Mouse (Mus musculus) gastrocnemius, postnatal 10 days (tissue): ENCODE data around the gene Cct2. TPM values are rescaled to one million over a fixed set of nuclear protein-coding genes. Genes with fewer than 3 reads are reported as not detected.

Experiments
- DNase-seq: peaks from one replicate; pipeline ENCODE4 v3.0.0; 2021; ENCODE audit warnings: mixed read lengths
- long read RNA-seq, 2 experiments: library from polyadenylated mRNA; stranded (forward); transcript quantifications; one replicate each; pipeline ENCODE4 v2.0.0; 2021
- total RNA-seq, 2 experiments: library from RNA; stranded (reverse); gene quantifications; 2 replicates each; pipeline ENCODE4 v1.2.3; 2021

Cct2 gene
- 100 to 1,000 TPM; 172 to 175 TPM for total RNA-seq
- long read RNA-seq, experiment 1, transcript Cct2-201 (16 exons, 1,959 nt) = major isoform, 147 of 175 reads
- long read RNA-seq, experiment 1, partial matches to known transcripts = 13 of 175 reads
- long read RNA-seq, experiment 1, other reads (novel, unspliced or antisense) = 15 of 175 reads
- long read RNA-seq, experiment 2, transcript Cct2-201 (16 exons, 1,959 nt) = major isoform, 128 of 141 reads
- long read RNA-seq, experiment 2, partial matches to known transcripts = 6 of 141 reads
- long read RNA-seq, experiment 2, other reads (novel, unspliced or antisense) = 7 of 141 reads

DNA sequence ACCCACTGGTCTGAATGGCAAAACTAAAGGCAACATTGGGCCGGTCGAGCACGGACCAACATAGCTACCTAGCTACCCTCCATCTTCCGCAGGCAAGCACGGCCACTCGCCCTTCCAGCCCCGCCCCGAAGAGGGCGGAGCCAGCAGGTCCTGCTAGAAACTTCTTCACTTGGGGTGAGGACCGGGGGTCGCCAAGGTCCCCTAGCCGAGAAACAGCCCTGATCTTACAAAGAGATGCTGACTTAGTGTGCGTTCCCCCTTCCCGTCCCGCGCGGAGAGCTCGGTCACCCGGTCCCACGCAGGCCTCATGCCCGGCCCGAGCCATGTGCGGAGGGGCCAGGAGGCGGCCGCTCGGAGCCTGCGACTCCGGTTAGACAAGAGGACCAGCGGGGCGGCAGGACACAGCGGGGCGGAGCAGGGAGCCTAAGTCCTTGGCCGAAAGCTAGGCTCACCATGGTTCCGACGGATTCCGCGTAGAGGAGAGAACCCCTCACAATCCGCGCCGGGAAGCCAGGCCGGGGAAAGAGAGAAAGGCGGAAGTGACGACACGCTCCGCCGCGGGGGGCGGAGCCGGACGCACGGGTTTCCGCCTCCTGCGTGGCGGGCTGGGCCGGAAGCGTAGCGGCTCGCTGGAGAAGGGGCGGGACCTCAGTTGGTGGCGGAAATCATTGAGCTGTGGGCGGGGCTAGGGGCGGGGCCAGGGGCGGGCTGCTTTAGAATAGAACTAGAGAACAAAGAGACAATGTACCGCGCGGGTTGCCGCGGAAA is at the start of gene Cct2:
Gene Cct2 (minus strand): TSS at position 561 of the 768 bp plus-strand sequence.
- DNase-seq = peak; percentile 92

DNA sequence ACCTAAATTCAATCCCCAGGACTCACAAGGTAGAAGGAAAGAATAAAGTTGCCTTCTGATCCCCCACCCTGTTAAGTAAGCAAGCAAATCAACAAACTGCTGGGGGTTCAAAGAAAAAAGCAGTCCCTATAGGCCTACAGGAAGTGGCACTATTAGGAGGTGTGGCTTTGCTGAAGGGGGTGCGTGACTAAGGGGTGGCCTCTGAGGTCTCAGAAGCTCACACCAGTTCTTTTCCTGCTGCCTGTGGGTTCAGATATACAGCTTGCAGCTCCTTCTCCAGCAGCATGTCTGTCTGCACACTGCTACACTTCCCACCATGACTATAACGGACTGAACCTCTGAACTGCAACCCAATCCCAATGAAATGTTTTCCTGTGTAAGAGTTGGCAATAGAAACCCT is 48.9 kb upstream of the Cct2 start:
- no peak for DNase-seq

DNA sequence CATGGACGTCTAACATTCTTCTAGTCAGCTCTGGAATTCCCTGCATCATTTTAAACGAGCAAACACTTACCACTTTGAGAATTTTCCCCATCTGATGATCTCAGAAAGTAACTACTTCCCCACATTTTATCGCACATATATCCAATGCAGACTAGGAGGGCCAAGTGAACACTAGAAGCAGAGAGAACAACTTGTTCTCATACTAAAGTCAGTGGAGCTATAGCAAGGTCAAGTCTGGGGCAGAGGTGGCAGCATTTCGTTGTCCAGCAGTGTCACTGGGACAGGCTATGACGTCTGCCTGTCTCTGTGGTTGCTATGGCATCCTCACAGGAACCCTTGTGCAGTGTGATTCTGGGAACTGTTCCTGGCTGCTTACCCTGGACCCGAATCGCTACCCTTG is 47.8 kb upstream of the Cct2 start:
- no peak for DNase-seq

GRCm38 (mm10) chr10:117110271-117110670 is 46.7 kb upstream of the Cct2 start:
- no peak for DNase-seq

DNA sequence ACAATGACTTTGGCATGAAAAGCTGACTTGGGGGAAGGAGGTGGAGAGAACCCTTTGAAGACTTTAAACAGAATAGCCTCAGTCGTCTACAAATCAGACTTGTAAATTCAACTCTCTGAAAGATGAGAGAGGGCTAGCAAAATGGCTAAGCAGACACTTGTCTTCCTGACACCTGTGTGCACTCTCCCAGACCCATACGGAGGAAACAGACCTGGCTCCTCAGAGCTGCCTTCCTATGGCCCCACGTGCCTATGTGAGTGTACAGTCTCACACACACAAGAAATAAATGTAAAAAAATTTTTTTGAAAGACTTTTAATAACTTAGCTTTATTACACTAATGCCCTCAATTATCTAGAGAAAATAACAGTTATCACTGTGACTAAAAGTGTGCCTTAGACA is 43.1 kb upstream of the Cct2 start:
- DNase-seq = no peak

DNA sequence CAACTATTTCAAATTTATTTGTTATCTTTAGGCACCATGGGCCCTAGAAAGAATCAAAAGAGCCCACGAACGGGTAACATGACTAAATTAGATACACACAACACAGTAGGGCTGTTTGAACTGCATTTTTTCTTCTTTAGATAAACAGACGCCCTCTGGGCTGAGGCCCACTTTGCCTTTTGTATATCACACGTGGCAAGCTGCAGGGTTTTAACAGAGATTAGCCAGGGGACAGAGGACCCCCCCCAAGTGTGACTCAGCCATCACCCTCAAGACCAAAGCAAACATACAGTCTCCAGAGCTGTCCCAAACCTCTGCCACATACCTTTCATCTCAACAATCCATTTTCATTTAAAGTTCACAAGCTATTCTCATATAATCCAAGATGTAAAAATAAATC is 42.6 kb upstream of the Cct2 start:
- DNase-seq = no peak

DNA sequence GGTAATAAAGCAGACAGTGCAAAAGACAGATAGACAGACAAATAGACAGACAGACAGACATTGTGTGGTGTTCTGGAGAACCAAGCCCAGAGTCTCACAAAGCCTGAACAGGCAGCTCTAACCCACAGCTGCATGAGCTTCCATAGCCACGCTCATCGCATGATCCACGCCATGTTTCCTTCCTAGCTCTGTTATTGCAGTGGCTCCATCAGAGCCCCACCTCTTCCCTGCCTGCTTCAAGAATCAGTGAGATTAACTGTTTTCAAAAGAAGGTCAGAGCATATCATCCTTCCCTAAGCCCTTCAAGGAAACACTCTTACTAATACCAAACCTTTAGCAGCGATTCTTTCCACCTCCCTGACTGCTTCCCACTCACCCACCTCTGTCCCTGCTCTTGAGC is 41.4 kb upstream of the Cct2 start:
- no peak for DNase-seq

DNA sequence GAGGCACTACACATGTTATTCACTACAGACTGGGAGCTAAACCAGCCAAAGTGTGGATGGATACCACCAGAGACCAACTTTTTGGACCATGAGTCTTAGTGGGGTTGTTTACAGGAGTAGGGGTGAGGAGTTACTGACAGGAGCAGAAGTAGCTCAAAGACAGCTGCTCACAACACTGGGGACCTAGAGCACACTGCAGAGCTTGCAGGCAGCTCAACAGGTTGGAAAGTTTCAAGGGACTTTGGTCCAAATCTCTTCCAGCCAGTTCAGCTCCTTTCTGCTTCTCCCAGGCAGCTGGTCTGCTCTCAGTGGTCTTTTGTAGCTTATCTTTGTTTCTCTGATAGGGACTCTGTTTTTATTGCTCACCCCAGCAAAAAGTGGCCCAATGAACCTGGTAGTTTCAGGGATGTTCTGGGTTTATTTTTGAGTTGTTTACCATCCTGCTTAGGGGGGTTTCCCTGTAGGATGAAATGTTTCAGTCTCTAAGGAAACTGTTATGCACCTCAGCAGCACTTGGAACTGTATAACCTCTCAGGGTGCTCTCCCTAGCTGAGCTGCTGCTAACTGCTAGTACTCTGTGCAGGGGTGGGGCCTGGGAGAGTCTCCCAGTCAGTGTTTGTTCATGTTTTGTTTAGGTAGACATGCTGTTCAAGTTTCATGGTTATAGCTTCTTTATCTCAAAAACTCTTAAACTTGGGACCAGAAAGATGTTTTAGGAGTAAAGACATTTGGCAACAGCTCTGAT is 40.4 kb upstream of the Cct2 start:
- no peak for DNase-seq

DNA sequence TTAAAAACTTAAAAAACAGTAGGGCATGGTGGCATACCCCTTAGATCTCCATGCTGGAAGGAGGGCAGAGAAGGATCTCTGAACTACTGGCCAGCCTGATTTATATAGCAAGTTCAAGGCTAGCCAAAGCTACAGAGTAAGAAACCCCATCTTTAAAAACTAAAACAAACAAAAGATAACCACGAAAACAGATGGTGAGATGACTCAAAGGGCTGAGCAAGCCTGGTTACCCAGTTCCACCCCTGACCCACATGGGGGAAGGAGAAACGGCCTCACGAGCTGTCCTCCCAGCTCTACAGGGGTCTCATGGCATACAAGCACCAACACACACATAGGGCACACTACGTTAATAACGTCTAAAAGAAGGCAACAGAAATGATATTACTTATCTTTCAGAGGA is 36.6 kb upstream of the Cct2 start:
- no peak for DNase-seq

DNA sequence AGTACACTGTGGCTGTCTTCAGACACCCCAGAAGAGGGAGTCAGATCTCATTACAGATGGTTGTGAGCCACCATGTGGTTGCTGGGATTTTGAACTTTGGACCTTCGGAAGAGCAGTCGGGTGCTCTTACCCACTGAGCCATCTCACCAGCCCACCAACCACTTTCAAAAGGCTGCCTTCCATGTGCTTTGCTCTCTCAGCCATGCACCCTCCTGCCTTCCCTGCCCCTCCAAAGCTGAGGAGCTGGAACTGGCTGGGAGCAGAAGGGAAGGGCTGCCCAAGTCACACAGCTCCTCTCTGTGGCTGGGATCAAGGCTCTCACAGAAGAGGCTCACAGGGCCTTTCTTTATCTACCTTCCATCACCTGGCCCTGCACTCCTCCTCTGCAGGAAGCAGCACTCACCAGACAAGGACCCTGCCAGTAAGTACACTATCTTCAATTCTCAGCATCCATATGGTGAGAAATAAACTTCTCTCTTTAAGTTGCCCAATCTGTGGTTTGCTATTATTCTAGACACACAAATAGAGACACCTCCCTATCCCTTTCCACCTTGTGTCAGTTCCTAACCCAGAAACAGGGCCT is 33.6 kb upstream of the Cct2 start:
- DNase-seq = no peak

DNA sequence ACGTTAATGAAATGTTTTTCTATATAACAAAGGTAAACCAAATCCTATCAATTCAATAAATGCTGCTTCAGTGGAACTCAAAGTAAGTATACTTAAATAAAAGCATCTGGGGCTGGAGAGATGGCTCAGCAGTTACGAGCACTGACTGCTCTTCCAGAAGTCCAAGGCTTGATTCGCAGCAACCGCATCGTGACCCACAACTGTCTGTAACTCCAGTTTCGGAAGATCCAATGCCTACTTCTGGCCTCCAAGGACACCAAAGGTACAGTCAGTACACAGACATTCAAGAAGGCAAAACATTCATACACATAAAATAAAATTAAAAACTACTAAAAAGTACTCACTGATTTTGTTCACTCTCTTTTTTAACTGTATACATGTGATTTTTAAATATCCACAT is 32.5 kb upstream of the Cct2 start:
- no peak for DNase-seq

- no peak for DNase-seq
Measured at GRCm38 (mm10) chr10:117094504-117095329, 31.1 kb upstream of the Cct2 start.

- no peak for DNase-seq
Measured at GRCm38 (mm10) chr10:117089628-117090027, 26.0 kb upstream of the Cct2 start.

DNA sequence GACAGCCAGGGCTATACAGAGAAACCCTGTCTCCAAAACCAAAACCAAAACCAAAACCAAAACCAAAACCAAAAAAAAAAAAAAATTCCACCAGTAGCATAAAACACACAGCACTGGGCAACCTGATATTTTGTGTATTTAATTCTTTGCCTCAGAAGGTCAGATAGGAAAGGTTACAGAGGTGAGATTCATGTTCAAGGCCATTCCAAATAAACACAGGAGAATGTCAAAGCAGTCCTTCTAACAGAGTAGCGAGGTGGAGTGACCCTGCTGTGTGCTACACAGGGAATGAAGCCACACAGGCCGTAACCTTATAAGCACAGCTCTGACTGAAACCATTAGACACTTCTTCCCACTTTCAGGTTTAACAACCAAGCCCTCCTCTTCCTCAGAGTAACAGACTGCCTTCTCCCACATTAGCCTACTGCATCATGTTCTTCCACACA is 18.3 kb upstream of the Cct2 start:
- DNase-seq = no peak

GRCm38 (mm10) chr10:117081326-117081725 is 17.7 kb upstream of the Cct2 start:
- DNase-seq = no peak

GRCm38 (mm10) chr10:117078284-117078683 is 14.7 kb upstream of the Cct2 start:
- peak; percentile 45 for DNase-seq

DNA sequence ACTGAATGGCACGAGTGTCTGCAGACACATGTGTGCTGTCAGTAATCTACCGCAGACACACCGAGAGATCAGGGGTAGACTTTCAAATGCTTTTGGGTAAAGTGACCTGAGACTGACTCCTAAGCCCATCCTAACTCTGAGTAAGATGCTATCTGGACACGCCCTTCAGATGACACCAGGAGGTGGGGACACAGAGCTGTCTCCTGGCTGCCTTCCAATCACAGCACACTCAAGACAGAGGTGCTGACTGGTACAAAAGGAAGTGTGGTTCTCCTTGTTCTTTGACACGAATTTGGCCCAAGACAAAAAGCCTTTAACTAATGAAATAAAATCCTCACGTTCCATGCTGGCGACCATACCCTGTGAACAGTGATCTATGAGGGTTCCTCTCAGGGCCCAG is 9.6 kb upstream of the Cct2 start:
- no peak for DNase-seq

- DNase-seq = no peak
Measured at GRCm38 (mm10) chr10:117072191-117072888, 8.7 kb upstream of the Cct2 start.

- no peak for DNase-seq
Measured at GRCm38 (mm10) chr10:117069109-117069508, 5.5 kb upstream of the Cct2 start.

DNA sequence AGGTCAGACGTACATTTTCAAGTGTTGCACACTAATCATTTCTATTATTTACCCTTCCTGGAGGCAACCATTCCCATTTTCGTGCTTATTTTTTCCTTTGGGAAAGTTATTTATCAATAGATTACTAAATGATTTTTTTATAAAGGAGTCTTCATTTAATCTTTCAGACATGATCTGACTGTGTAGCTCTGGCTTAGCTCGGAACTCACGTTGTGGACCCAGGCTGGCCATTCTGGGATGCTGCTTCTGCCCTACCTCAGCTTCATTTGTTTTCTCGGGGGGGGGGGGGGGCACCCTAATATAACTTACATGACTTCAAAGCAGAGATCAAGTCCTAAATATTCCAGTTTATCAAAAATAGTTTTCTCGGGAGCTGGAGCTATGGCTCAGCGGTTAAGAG is 462 bp upstream of the Cct2 start:
- no peak for DNase-seq

DNA sequence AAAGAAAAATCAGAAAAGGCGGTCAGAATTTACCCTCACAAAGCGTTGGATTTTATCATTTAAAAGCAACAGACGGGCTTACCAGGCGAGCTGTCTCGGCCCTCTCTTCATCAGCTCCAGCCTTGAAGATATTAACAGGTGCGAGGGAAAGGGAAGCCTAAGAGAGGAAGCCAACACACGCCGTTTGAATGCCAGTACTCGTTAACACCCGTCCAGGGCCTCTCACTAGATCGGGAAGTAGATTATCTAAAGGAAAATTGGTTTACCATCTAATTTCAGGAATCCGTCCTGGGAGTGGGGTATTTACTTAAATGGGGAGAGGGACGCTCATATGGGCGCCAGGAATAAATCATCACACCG is 740 bp downstream of the Cct2 start:
- no peak for DNase-seq
